Mouse (Mus musculus): ENCODE results near the gene Onecut1. TPM values are rescaled to one million over a fixed set of nuclear protein-coding genes. Genes with fewer than 3 reads are reported as not detected.
A peak's percentile ranks its signal among the peaks of the same experiment; 100 is the strongest.

Gene Onecut1
- total and polyA plus RNA-seq, 3 experiments: not detected

GRCm38 (mm10) chr9:74867641-74868205 lies 6.0 kb downstream of the Onecut1 start:
- TF ChIP-seq SMC3 (IDR thresholded peaks at IDR 0.05; ENCODE audit: low read depth, low read length) (peak; percentile 21; the same call in 1 of the 2 replicates), MYC (IDR thresholded peaks at IDR 0.05; ENCODE audit: low read depth, low read length) (no peak), CTCF (IDR thresholded peaks at IDR 0.05 in 2 of 3, conservative IDR thresholded peaks at IDR 0.05 in 1 of 3; ENCODE audit: control insufficient read depth in 1 of 3, insufficient read depth in 1 of 3, low read depth in 2 of 3, low read length in 3 of 3, poor library complexity in 1 of 3, severe bottlenecking in 1 of 3) (peak in 2 of 3 experiments; percentile 14 to 44; a peak in 3 of 6 replicates), RAD21 (IDR thresholded peaks at IDR 0.05; ENCODE audit: low read depth, low read length) (peak; percentile 5), MXI1 (IDR thresholded peaks at IDR 0.05; ENCODE audit: low read depth, low read length) (no peak), GABPA (IDR thresholded peaks at IDR 0.05; ENCODE audit: low read depth, low read length) (no peak)
- H3K4me1 ChIP-seq (ENCODE audit: control insufficient read depth in 1 of 2, insufficient read depth in 2 of 2, low read length in 2 of 2): no peaks in the 10 kb centered on the region; a peak in 1 of 4 replicates
- no peak for DNase-seq (ENCODE audit: low read depth, low spot score)
- no peaks in the 10 kb centered on the region for H3K36me3 ChIP-seq (ENCODE audit: control insufficient read depth in 1 of 2, insufficient read depth in 2 of 2, low read length in 2 of 2)
- no peaks in the 10 kb centered on the region for H3K27me3 ChIP-seq (ENCODE audit: control insufficient read depth in 1 of 2, insufficient read depth in 2 of 2, low read length in 2 of 2)
- H3K9ac ChIP-seq (ENCODE audit: control insufficient read depth, low read depth, low read length, poor library complexity, severe bottlenecking): no peak overlapping the region
- H3K4me3 ChIP-seq (ENCODE audit: control insufficient read depth in 1 of 2, insufficient read depth in 1 of 2, low read depth in 2 of 2, low read length in 2 of 2): no peak overlapping the region
- no peak overlapping the region for H3K27ac ChIP-seq (ENCODE audit: control insufficient read depth, low read depth, low read length)
- H3K79me2 ChIP-seq (ENCODE audit: control insufficient read depth, insufficient read depth, low read length, poor library complexity): no peaks in the 10 kb centered on the region
- no peaks in the 10 kb centered on the region for H3K9me3 ChIP-seq (replicated peaks; ENCODE audit: insufficient read depth, low read length)

GRCm38 (mm10) chr9:74868336-74868950 lies 6.7 kb downstream of the Onecut1 start:
- no peaks in the 10 kb centered on the region; a peak in 1 of 4 replicates for H3K4me1 ChIP-seq (ENCODE audit: control insufficient read depth in 1 of 2, insufficient read depth in 2 of 2, low read length in 2 of 2)
- no peaks in the 10 kb centered on the region for H3K9me3 ChIP-seq (replicated peaks; ENCODE audit: insufficient read depth, low read length)
- H3K4me3 ChIP-seq (ENCODE audit: control insufficient read depth in 1 of 2, insufficient read depth in 1 of 2, low read depth in 2 of 2, low read length in 2 of 2): no peak overlapping the region
- DNase-seq (ENCODE audit: low read depth, low spot score): peak; percentile 4
- no peaks in the 10 kb centered on the region for H3K79me2 ChIP-seq (ENCODE audit: control insufficient read depth, insufficient read depth, low read length, poor library complexity)
- no peaks in the 10 kb centered on the region for H3K36me3 ChIP-seq (ENCODE audit: control insufficient read depth in 1 of 2, insufficient read depth in 2 of 2, low read length in 2 of 2)
- no peaks in the 10 kb centered on the region for H3K27me3 ChIP-seq (ENCODE audit: control insufficient read depth in 1 of 2, insufficient read depth in 2 of 2, low read length in 2 of 2)
- H3K9ac ChIP-seq (ENCODE audit: control insufficient read depth, low read depth, low read length, poor library complexity, severe bottlenecking): no peak overlapping the region
- no peak for TF ChIP-seq USF1 (IDR thresholded peaks at IDR 0.05; ENCODE audit: low read depth, low read length)
- no peak for TF ChIP-seq SMC3 (IDR thresholded peaks at IDR 0.05; ENCODE audit: low read depth, low read length)
- TF ChIP-seq GATA1 (IDR thresholded peaks at IDR 0.05; ENCODE audit: low read depth, low read length): no peak
- no peak for TF ChIP-seq BHLHE40 (IDR thresholded peaks at IDR 0.05; ENCODE audit: borderline replicate concordance, low read depth, low read length)
- H3K27ac ChIP-seq (ENCODE audit: control insufficient read depth, low read depth, low read length): no peak overlapping the region

GRCm38 (mm10) chr9:74870960-74871688 lies 9.4 kb downstream of the Onecut1 start:
- Histone ChIP-seq H3K36me3 (ENCODE audit: control insufficient read depth in 1 of 2, insufficient read depth in 2 of 2, low read length in 2 of 2) (no peaks in the 10 kb centered on the region), H3K9ac (ENCODE audit: control insufficient read depth, low read depth, low read length, poor library complexity, severe bottlenecking) (no peak overlapping the region), H3K9me3 (replicated peaks; ENCODE audit: insufficient read depth, low read length) (no peaks in the 10 kb centered on the region), H3K27me3 (ENCODE audit: control insufficient read depth in 1 of 2, insufficient read depth in 2 of 2, low read length in 2 of 2) (no peaks in the 10 kb centered on the region; a peak in 1 of 4 replicates), H3K4me3 (ENCODE audit: control insufficient read depth in 1 of 2, insufficient read depth in 1 of 2, low read depth in 2 of 2, low read length in 2 of 2) (no peak overlapping the region), H3K79me2 (ENCODE audit: control insufficient read depth, insufficient read depth, low read length, poor library complexity) (no peaks in the 10 kb centered on the region), H3K4me1 (ENCODE audit: control insufficient read depth in 1 of 2, insufficient read depth in 2 of 2, low read length in 2 of 2) (no peaks in the 10 kb centered on the region; a peak in 1 of 4 replicates), H3K27ac (ENCODE audit: control insufficient read depth, low read depth, low read length) (no peak overlapping the region)
- peak; percentile 68 for DNase-seq (ENCODE audit: low read depth, low spot score)
- TF ChIP-seq GABPA (IDR thresholded peaks at IDR 0.05; ENCODE audit: low read depth, low read length): no peak
- no peak for TF ChIP-seq SIN3A (IDR thresholded peaks at IDR 0.05; ENCODE audit: low read length)
- no peak for TF ChIP-seq MAZ (IDR thresholded peaks at IDR 0.05; ENCODE audit: low read depth, low read length)
- TF ChIP-seq JUND (IDR thresholded peaks at IDR 0.05; ENCODE audit: low read depth, low read length): no peak
- TF ChIP-seq MAFK (IDR thresholded peaks at IDR 0.05; ENCODE audit: borderline replicate concordance, low read depth, low read length): no peak
- no peak for TF ChIP-seq TAL1 (IDR thresholded peaks at IDR 0.05; ENCODE audit: low read length)
- TF ChIP-seq UBTF (IDR thresholded peaks at IDR 0.05; ENCODE audit: borderline replicate concordance, insufficient read depth, low read depth, low read length): no peak
- no peak for TF ChIP-seq RCOR1 (IDR thresholded peaks at IDR 0.05; ENCODE audit: low read depth, low read length)
- no peak for TF ChIP-seq BHLHE40 (IDR thresholded peaks at IDR 0.05; ENCODE audit: borderline replicate concordance, low read depth, low read length)
- no peak for TF ChIP-seq ZNF384 (IDR thresholded peaks at IDR 0.05; ENCODE audit: low read depth, low read length)
- no peak for TF ChIP-seq MYB (IDR thresholded peaks at IDR 0.05; ENCODE audit: low read depth, low read length)
- no peak for TF ChIP-seq POLR2AphosphoS5 (IDR thresholded peaks at IDR 0.05; ENCODE audit: borderline replicate concordance, low read depth, low read length)
- no peak for TF ChIP-seq ZKSCAN1 (IDR thresholded peaks at IDR 0.05; ENCODE audit: low read depth, low read length)
- no peak for TF ChIP-seq NRF1 (IDR thresholded peaks at IDR 0.05; ENCODE audit: insufficient read depth, low read depth, low read length, poor library complexity, severe bottlenecking)
- no peak for TF ChIP-seq MEF2A (IDR thresholded peaks at IDR 0.05; ENCODE audit: extremely low read depth, insufficient replicate concordance, low read depth, low read length, poor library complexity, severe bottlenecking)

Measured in MEL (cell line).